Mouse (Mus musculus): ENCODE results near the gene Snai3. TPM values are rescaled to one million over a fixed set of nuclear protein-coding genes. Genes with fewer than 3 reads are reported as not detected.

Snai3 gene
- polyA plus RNA-seq, 1 experiment from 2014 or later: not detected

GRCm38 (mm10) chr8:122475580-122476320 lies 15.2 kb upstream of the Snai3 start, which contains the start of the genes Rnf166 and Ctu2:
Gene Rnf166, minus strand, starts transcription at chr8:122476064.
Gene Ctu2, plus strand, starts transcription at chr8:122476143.
- Histone ChIP-seq H3K36me3 (ENCODE audit: control insufficient read depth, insufficient read depth, low read length) (peaks cover 9% of the 10 kb centered on the region), H3K9me3 (ENCODE audit: control insufficient read depth, low read length) (no peaks in the 10 kb centered on the region), H3K27me3 (ENCODE audit: control insufficient read depth, insufficient read depth, low read length) (no peaks in the 10 kb centered on the region), H3K4me3 (ENCODE audit: low read depth, low read length) (peak within 1 kb of the TSS; percentile 97), H3K4me1 (ENCODE audit: control insufficient read depth, insufficient read depth, low read length) (peaks cover 16% of the 10 kb centered on the region), H3K27ac (ENCODE audit: low read depth, low read length) (peak within 1 kb of the TSS; percentile 78), H3K4me2 (ENCODE audit: low read depth, low read length) (peak within 1 kb of the TSS; percentile 92), H3K9ac (replicated peaks; ENCODE audit: low read depth, low read length) (peak within 1 kb of the TSS; percentile 91)
- peak; percentile 94 for ATAC-seq (ENCODE audit: low read depth)
- WGBS: 0% methylated on average over 60 of the region's 103 CpGs

GRCm38 (mm10) chr8:122474951-122475560 lies 14.5 kb upstream of the Snai3 start:
- ATAC-seq (ENCODE audit: low read depth): no peak
- H3K9me3 ChIP-seq (ENCODE audit: control insufficient read depth, low read length): no peaks in the 10 kb centered on the region
- peak overlapping the region; percentile 92 for H3K4me2 ChIP-seq (ENCODE audit: low read depth, low read length)
- H3K27me3 ChIP-seq (ENCODE audit: control insufficient read depth, insufficient read depth, low read length): no peaks in the 10 kb centered on the region
- H3K4me1 ChIP-seq (ENCODE audit: control insufficient read depth, insufficient read depth, low read length): peaks cover 16% of the 10 kb centered on the region
- H3K27ac ChIP-seq (ENCODE audit: low read depth, low read length): no peak overlapping the region; the same call in 1 of the 2 replicates
- peak overlapping the region; percentile 91 for H3K9ac ChIP-seq (replicated peaks; ENCODE audit: low read depth, low read length)
- H3K4me3 ChIP-seq (ENCODE audit: low read depth, low read length): peak overlapping the region; percentile 97
- H3K36me3 ChIP-seq (ENCODE audit: control insufficient read depth, insufficient read depth, low read length): peaks cover 9% of the 10 kb centered on the region
- WGBS: 20% methylated on average over 16 of the region's 16 CpGs

GRCm38 (mm10) chr8:122473911-122474421 lies 13.4 kb upstream of the Snai3 start:
- Histone ChIP-seq H3K9ac (replicated peaks; ENCODE audit: low read depth, low read length) (no peak overlapping the region), H3K4me1 (ENCODE audit: control insufficient read depth, insufficient read depth, low read length) (peaks cover 16% of the 10 kb centered on the region), H3K36me3 (ENCODE audit: control insufficient read depth, insufficient read depth, low read length) (peaks cover 4% of the 10 kb centered on the region), H3K27ac (ENCODE audit: low read depth, low read length) (no peak overlapping the region), H3K9me3 (ENCODE audit: control insufficient read depth, low read length) (no peaks in the 10 kb centered on the region), H3K4me3 (ENCODE audit: low read depth, low read length) (no peak overlapping the region), H3K27me3 (ENCODE audit: control insufficient read depth, insufficient read depth, low read length) (no peaks in the 10 kb centered on the region), H3K4me2 (ENCODE audit: low read depth, low read length) (no peak overlapping the region)
- WGBS: 92% methylated on average over 8 of the region's 8 CpGs
- ATAC-seq (ENCODE audit: low read depth): no peak

GRCm38 (mm10) chr8:122470691-122471090 lies 10.2 kb upstream of the Snai3 start:
- 83% methylated on average over 5 of the region's 5 CpGs for WGBS

GRCm38 (mm10) chr8:122469965-122470364 lies 9.4 kb upstream of the Snai3 start:
- H3K9ac ChIP-seq (replicated peaks; ENCODE audit: low read depth, low read length): no peak overlapping the region
- peaks cover 12% of the 10 kb centered on the region for H3K36me3 ChIP-seq (ENCODE audit: control insufficient read depth, insufficient read depth, low read length)
- no peaks in the 10 kb centered on the region for H3K27me3 ChIP-seq (ENCODE audit: control insufficient read depth, insufficient read depth, low read length)
- 91% methylated on average over 10 of the region's 10 CpGs for WGBS
- H3K4me3 ChIP-seq (ENCODE audit: low read depth, low read length): no peak overlapping the region
- H3K9me3 ChIP-seq (ENCODE audit: control insufficient read depth, low read length): no peaks in the 10 kb centered on the region
- no peak overlapping the region for H3K4me2 ChIP-seq (ENCODE audit: low read depth, low read length)
- no peak overlapping the region for H3K27ac ChIP-seq (ENCODE audit: low read depth, low read length)
- ATAC-seq (ENCODE audit: low read depth): no peak
- peaks cover 7% of the 10 kb centered on the region for H3K4me1 ChIP-seq (ENCODE audit: control insufficient read depth, insufficient read depth, low read length)

More at GRCm38 (mm10) chr8:122470691-122471090, 10.2 kb upstream of the Snai3 start:
- Histone ChIP-seq H3K4me3 (ENCODE audit: low read depth, low read length) (no peak overlapping the region), H3K27ac (ENCODE audit: low read depth, low read length) (no peak overlapping the region), H3K4me2 (ENCODE audit: low read depth, low read length) (no peak overlapping the region), H3K36me3 (ENCODE audit: control insufficient read depth, insufficient read depth, low read length) (peaks cover 12% of the 10 kb centered on the region), H3K9me3 (ENCODE audit: control insufficient read depth, low read length) (no peaks in the 10 kb centered on the region), H3K27me3 (ENCODE audit: control insufficient read depth, insufficient read depth, low read length) (no peaks in the 10 kb centered on the region), H3K4me1 (ENCODE audit: control insufficient read depth, insufficient read depth, low read length) (peaks cover 9% of the 10 kb centered on the region), H3K9ac (replicated peaks; ENCODE audit: low read depth, low read length) (no peak overlapping the region)
- ATAC-seq (ENCODE audit: low read depth): no peak

GRCm38 (mm10) chr8:122469407-122469806 lies 8.9 kb upstream of the Snai3 start:
- Histone ChIP-seq H3K9ac (replicated peaks; ENCODE audit: low read depth, low read length) (no peak overlapping the region), H3K9me3 (ENCODE audit: control insufficient read depth, low read length) (no peaks in the 10 kb centered on the region), H3K36me3 (ENCODE audit: control insufficient read depth, insufficient read depth, low read length) (peaks cover 12% of the 10 kb centered on the region), H3K27me3 (ENCODE audit: control insufficient read depth, insufficient read depth, low read length) (no peaks in the 10 kb centered on the region), H3K4me1 (ENCODE audit: control insufficient read depth, insufficient read depth, low read length) (peaks cover 1% of the 10 kb centered on the region; the same call in 1 of the 2 replicates), H3K4me2 (ENCODE audit: low read depth, low read length) (no peak overlapping the region), H3K4me3 (ENCODE audit: low read depth, low read length) (no peak overlapping the region), H3K27ac (ENCODE audit: low read depth, low read length) (no peak overlapping the region)
- 77% methylated on average over 6 of the region's 6 CpGs for WGBS
- ATAC-seq (ENCODE audit: low read depth): no peak

GRCm38 (mm10) chr8:122467816-122468215 lies 7.3 kb upstream of the Snai3 start:
- Histone ChIP-seq H3K27me3 (ENCODE audit: control insufficient read depth, insufficient read depth, low read length) (no peaks in the 10 kb centered on the region), H3K4me3 (ENCODE audit: low read depth, low read length) (no peak overlapping the region), H3K9me3 (ENCODE audit: control insufficient read depth, low read length) (no peaks in the 10 kb centered on the region), H3K4me1 (ENCODE audit: control insufficient read depth, insufficient read depth, low read length) (no peaks in the 10 kb centered on the region), H3K9ac (replicated peaks; ENCODE audit: low read depth, low read length) (no peak overlapping the region), H3K4me2 (ENCODE audit: low read depth, low read length) (no peak overlapping the region), H3K36me3 (ENCODE audit: control insufficient read depth, insufficient read depth, low read length) (peaks cover 12% of the 10 kb centered on the region), H3K27ac (ENCODE audit: low read depth, low read length) (no peak overlapping the region)
- WGBS: 89% methylated on average over 13 of the region's 13 CpGs
- ATAC-seq (ENCODE audit: low read depth): no peak

- WGBS: 79% methylated on average over 7 of the region's 7 CpGs
- Histone ChIP-seq H3K4me3 (ENCODE audit: low read depth, low read length) (no peak overlapping the region), H3K27me3 (ENCODE audit: control insufficient read depth, insufficient read depth, low read length) (peaks cover 14% of the 10 kb centered on the region), H3K36me3 (ENCODE audit: control insufficient read depth, insufficient read depth, low read length) (peaks cover 12% of the 10 kb centered on the region), H3K27ac (ENCODE audit: low read depth, low read length) (no peak overlapping the region), H3K4me2 (ENCODE audit: low read depth, low read length) (no peak overlapping the region), H3K4me1 (ENCODE audit: control insufficient read depth, insufficient read depth, low read length) (peaks cover 9% of the 10 kb centered on the region), H3K9ac (replicated peaks; ENCODE audit: low read depth, low read length) (no peak overlapping the region), H3K9me3 (ENCODE audit: control insufficient read depth, low read length) (no peaks in the 10 kb centered on the region)
- ATAC-seq (ENCODE audit: low read depth): no peak
Measured at GRCm38 (mm10) chr8:122464985-122465384, 4.5 kb upstream of the Snai3 start.

Measured in neural tube, embryonic 14.5 days (tissue).